Mouse (Mus musculus) regulatory T cell (primary cell): ENCODE results near the gene Fli1.

Experiments
- in situ Hi-C: fragments of 300-600 bp; cut with MboI, MseI; formaldehyde crosslinking; loops from one replicate; pipeline ENCODE4 v1.15.1; 2025; ENCODE audit warnings: high pct_unique_total_duplicates

Gene Fli1

DNA sequence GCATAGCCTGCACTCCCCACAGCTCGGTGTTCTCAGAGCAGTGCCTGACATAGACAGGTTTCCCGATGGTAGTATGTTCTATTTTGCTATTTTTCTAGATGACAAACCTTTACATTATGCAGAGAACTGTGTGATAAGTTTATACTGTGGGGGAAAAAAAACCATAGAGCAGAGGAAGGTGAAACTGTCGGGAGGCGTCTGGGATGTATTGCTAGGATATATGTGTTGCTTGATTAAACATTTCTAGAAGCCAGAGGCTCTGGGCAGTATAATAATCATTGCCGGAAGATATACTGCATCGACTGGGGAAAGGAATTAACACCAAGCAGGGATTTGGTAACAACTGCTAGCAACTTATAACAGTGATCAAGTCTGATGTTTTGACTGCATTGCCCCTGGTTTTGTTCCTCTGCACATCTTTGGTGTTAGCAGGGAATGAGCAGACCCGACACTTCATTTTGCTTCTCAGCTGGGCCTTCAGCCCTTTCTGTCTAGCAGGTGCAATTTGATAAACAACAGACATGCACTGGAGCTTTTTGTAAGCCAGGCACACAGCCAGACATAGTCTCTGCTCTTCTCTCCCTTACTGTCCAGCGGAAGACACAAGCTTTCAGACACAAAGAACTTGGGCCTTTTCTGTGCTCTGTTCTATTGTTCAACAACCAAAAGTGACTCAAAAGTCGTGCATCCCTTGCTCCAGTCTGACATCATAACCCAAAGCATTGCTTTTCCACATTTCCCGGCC, 129.7 kb downstream of the Fli1 start:
- in situ Hi-C loops = loop anchor here (10.0 kb wide), 1 partner anchor 152 kb away; no protein-coding TSS in a partner anchor

DNA sequence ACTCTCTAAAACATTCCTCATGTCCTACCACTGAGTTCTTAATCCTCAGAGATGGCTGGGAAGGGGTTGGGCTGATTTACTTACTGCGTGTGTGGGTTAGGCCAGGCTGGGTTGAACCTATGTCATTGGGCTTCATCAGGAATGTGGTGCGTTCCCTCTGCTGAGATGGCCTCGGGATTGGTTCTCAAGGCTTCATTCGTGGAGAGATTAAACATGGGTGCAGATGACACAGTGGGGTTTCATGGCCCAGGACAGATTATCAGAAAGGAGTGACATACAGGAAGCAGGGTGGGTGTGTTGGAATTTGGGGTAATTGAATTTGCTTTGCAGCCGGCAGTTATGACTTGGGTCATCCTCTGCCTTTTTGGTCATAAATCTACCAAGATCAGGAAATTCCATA, 131.2 kb downstream of the Fli1 start:
- in situ Hi-C loops = loop anchor here (10.0 kb wide), 1 partner anchor 153 kb away; no protein-coding TSS in a partner anchor

DNA sequence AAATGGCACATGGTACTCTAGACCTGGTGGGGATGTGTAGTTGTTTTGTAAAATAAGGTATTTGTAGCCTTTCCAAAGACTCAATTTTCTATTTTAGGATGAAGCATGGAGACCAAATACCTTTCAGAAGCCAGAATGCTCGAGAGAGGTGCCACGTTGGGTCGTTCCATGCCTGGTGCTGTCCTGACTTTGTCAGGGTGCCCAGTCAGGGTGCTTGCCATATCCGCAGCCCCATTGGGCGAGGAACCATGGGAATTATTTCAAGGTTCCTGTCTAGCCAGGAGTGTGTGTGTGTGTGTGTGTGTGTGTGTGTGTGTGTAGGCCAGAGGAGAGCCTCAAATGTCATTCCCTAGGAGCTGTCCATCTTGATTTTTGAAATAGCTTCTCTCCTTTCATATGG, 132.0 kb downstream of the Fli1 start:
- in situ Hi-C loops = loop anchor here (10.0 kb wide), 1 partner anchor 154 kb away; no protein-coding TSS in a partner anchor

DNA sequence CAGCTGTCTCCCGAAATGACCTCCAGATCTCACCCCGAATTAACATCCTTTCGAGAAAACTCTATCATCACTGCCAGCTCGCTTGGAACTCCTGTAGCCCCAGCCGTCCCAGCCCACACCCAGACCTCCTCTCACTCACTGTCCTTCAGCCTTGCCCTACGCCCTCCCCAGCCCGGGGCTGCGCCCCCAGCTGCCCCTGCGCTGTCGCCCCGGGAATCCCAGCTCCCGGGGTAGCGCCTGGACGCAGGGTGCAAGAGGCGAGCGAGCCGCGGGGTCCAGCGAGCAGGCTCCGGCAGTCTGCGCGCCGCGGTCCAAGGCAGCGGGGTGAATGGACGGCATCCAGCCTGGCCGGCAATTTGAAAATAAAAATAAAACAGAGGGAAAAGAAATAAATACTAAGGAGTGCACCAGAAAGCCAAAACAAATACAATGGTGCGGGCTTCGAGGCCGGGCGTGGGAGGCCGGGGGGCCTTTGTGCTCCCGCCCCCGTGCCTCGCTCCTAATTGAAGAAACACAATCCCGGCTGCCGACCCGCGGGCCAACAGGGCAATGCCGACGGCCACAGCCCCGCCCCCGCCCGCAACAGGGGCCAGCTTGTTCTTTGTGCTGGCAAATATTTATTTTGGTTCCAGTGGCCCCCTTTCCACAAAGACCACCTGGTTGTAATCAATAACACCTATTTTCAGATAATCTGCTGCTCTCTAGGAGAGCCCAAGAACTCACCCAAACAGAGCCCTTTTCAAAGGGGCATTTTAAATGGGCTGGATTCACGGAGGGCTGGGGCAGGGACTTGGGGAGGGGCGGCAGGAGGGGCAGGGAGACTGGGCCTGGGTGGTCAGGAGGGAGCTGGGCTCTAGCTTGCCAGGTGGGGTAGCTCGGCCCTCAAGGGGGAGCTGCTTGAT, 133.3 kb downstream of the Fli1 start:
- in situ Hi-C loops = loop anchor here (5.0 to 10.0 kb wide), 2 partner anchors 535 to 683 kb away; no protein-coding TSS in a partner anchor

DNA sequence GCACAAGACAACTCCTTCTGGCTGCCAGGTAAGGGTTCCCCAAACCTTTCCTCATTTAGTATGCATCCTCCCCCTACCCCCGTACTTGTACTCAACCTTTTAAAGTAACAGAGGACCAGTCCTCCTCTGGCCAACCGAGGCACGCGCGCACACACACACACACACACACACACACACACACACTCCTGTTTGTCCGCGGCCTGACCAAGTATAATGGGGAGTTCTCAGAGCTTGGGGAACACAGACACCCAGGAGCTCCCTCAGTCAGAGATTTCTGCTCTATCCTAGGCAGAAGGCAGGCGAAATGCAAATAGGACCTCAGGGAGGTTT, 134.0 kb downstream of the Fli1 start:
- in situ Hi-C loops = loop anchor here (5.0 to 10.0 kb wide), 2 partner anchors 536 to 684 kb away; no protein-coding TSS in a partner anchor

DNA sequence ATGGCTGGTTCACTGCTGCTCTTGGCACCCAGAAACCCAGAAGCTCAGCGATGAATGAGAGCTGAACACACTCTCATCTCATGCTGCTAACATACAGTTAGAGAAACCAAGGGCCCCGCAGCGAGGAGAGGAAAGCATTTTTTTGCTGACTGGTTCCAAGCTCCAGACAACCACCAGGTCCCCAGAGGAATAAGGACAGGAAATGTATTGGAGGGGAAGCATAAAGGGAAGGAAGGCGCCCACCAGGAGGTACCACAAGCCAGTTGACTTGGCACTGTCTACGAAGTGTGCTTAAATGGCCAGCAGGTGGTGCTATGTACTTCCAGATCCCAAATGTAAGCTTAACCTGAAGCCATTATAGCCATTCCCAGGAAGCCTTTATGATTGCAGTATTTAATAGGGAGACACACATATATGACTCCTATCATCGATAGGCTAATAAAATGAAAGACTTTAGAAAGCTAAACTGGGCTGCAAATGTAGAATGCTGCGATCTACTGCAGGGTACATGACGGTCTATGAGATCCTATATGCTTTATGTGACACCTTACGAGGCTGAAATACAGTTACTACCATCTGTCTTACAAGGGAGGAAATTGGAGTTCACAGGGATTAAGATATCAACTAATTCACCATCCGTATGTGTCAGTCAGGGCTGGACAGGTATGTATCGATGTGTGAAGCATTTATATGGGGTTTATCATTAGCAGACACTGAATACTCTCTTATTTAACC, 137.3 kb downstream of the Fli1 start:
- in situ Hi-C loops = loop anchor here (5.0 to 10.0 kb wide), 2 partner anchors 539 to 687 kb away; no protein-coding TSS in a partner anchor

DNA sequence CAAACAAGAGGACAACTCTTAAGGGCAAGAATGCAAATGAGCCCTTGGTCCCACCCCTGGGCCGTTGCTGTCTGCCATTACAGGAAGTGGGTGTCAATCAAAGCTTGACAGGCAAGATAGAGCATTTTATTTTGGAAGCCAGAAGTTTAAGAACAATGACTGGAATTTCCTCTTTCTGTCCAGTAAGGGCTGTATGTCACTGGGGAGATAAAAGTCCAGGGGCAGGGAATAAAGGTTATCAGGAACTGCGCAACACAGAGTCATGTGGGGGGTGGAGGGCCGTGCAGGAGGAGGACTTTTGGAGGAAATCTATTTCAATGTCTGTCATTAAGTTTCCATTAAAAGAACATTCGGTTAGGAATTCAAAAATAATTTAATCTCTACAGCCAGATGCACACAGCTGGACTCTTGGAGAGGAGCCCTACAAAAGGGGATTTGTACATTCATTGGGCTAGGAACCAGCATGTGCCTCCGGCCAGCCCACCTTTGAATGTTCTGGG, 141.9 kb downstream of the Fli1 start:
- in situ Hi-C loops = loop anchor here (10.0 kb wide), 1 partner anchor 544 kb away; no protein-coding TSS in a partner anchor

DNA sequence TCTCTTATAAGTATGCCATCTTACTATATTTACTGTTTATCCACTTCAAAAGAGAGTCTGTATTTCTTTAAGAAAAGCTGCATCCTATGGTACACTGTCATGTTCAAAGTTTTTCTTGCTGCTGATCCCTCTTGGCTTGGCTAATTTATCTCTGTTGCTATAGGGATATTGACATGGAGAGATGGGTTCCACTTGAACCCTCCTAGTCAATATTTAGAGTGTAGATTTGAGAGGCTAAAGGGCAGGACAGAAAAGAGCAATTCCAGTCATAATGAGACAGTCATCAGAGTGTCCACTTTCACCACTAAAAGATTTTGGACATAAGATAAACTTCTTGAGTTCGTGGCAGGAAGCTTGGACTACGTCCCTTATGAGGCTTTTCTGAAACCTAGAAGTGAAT, 142.4 kb downstream of the Fli1 start:
- in situ Hi-C loops = loop anchor here (10.0 kb wide), 1 partner anchor 545 kb away; no protein-coding TSS in a partner anchor

DNA sequence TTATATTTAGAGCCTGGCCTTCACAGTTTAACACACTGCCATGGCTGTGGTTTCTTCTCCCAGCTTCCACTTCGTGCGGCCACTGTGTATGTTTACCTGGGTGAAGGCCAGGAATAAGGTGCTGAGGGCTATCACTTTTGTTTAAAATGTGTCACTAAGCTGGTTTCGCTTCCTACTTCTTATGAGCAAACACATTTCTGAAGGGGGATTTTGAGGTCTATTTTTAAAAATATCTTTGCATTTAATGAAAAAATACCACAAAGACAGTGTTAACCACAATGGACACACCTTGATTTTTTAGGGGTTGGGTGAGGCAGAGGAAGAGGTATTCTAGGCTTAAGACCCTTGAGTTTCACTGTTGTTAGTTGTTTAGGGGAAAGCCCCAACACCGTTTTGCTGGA, 147.9 kb downstream of the Fli1 start:
- in situ Hi-C loops = no loop called here

DNA sequence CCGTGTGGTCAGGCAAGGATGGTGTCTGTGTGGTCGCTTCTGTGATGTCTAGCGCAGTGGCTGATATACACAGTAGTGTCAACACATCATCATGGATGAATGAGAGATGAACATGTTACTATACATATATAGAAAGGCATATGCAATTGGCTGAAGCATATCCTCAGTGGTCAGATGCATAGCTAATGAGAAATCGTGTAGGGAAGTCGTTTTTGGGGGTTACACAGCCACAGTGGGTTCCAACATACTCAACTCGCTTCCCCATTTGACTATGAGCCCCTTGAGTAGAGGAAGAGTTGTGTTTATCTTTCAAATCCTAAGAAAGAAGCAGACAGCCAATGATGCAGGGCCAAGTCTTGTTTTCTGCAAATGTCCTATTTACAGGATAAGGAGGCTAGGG, 149.9 kb downstream of the Fli1 start:
- in situ Hi-C loops = no loop called here

DNA sequence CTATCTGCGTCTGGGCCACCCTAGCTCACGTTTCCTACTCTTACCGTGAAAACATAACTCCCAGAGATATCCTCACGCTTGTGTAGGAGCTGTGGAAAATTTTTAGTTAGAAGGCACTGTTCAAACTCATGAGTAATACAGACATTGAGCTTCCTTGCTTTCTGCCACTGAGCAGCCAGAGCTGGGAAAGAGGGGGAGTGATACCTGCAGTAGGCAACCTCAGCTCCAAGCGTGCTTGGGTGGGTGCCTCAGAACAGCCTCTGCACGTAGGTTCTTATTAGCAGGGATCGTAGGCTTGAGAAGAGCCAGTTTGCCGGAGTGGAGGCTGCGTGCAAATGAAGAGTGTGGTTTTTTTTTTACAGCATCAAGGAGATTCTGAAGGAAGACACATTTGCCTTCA, 151.0 kb downstream of the Fli1 start:
- in situ Hi-C loops = no loop called here

DNA sequence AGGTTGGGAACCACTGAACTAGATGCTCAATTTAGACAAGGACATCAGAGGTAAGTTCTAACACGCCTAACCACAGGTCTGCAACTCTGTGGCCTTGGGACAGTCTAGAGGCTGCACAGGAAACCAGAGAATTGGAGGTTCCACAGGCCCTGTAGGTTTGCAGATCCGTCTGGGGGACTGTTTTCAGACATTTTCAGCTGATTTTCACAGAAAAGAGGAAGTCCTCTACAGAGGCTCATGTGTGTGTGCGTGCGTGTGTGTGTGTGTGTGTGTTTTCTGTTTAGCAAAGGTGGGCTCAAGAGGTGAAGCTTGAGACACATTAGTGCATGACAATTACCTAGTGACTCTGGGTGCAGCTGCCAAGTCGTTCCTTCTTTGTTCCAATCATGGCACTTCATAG, 151.6 kb downstream of the Fli1 start:
- in situ Hi-C loops = no loop called here

DNA sequence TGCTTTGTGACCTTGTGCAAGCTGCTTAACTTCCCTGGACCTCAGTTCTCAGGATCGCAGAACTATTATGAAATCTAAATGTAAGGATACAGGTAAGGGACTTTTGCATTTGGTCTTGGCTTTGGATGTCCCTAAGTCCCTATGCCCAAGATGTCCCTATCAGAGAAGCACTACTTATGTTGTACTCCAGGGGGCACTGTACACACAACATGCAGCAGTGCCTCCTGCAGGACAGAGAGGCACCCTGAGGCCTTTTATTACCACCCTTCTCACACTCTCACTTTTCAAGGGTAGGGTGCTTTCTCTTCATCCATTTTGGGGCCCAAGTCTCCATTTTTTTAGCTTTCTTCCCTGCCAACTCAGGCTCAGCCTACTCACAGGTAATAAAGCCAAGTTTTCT, 154.5 kb downstream of the Fli1 start:
- in situ Hi-C loops = loop anchor here (10.0 kb wide), 1 partner anchor 867 kb away; no protein-coding TSS in a partner anchor

DNA sequence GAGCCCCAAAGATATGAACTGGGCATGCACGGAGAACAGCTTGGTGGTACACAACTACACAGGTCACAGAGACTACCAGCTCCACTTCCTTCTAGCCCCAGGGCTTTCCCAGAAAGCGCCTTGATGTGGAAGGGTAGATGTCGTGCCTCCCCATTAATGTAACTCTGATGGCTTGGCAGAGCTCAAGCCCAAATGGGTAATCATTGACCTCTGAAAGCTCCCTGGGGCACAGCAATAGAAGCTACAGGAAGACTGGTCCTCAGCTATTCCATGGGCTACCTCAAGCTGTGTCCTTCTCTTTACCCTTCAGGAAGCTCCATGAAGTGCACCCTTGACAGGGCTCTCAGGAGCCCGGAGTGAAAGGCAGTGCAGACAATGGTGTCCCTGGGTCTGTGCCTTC, 157.8 kb downstream of the Fli1 start:
- in situ Hi-C loops = loop anchor here (10.0 kb wide), 1 partner anchor 870 kb away; no protein-coding TSS in a partner anchor

DNA sequence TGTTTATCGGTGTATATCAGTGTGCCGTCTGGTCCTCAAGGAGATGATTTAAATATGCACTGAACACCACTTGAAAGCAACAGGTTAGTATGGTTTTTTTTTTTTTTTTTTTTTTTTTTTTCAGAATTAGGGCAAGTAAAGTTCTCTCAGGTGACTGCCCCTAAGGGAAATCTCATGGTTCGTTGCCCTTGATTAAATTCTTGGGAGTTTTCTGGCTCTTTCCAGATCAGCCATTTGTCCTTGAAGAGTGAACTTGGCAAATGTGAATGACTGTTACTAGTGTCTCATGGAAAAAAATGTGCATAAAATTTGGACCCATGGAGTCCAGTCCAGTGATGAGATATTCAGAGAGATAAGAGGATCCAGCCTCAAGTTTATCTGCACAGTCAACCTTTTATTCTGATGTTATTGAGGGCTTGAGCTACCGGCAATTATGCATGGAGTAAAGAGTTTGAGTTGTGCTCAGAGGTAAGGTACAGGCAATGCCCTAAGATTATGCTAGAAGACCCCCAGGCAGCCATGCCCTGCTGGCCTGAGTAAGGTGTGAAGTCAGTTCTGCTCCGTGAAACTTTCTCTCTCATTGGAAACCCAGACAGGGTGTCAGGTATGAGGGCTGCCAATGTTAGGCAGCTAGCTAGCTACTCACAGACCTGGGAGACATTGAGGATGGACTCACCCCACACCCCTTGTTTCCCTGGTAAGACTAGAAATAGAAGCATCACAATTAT, 165.6 kb downstream of the Fli1 start:
- in situ Hi-C loops = no loop called here

DNA sequence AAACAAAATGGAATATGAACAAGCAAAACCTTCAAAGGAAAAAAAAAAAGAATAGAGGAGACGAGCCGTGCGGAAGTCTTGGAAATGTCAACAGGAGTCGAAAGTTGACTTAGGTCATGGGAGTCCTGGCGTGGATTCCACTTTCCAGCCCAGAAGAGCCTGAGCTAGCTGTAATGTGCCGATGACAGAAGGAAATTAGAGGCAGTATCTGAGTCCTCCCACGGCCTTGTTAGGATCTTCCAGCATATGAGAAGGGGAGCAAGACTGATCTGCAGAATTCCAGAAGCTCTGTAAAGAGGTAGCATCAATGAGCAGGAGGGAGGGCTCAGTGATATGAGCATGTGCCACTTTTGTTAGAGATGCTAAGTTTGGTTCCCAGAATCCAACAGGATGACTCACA, 166.6 kb downstream of the Fli1 start:
- in situ Hi-C loops = no loop called here

DNA sequence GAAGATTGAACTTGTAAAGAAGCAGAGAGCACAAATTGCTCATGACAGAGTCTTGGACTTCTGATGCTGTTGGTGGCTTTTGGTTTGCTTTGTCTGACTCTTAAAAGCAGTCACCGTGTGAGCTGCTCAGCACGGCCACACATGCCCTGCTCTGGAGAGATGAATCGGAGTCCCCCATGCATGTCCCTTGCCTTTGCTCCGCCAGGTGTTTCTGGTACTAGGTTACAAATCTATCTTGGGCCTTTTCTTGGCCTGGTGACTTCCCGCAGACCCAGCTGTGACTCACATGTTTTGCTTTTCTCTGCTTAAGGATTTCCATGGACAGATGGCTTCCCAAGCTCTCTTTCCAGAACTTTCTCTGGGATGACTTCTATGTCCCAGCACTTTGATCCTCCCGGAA, 169.0 kb downstream of the Fli1 start:
- in situ Hi-C loops = no loop called here
